Mouse (Mus musculus) liver, embryonic 11.5 days (tissue): Measurements from ENCODE around the gene Ghr. TPM values are rescaled to one million over a fixed set of nuclear protein-coding genes. Genes with fewer than 3 reads are reported as not detected.

ENCODE experiments used
- ATAC-seq: fragments of 200-750 bp; cut with Nextera tagmentation; replicated peaks from 2 replicates; pipeline ENCODE4 v1.8.0; 2017; ENCODE audit warnings: moderate number of reproducible peaks, mild to moderate bottlenecking, moderate TSS enrichment, moderate library complexity; ENCODE audit not compliant: low FRiP score
- DNase-seq: peaks from one replicate; pipeline ENCODE4 v3.0.0-alpha.2; 2017; ENCODE audit warnings: low spot score
- H3K27ac ChIP-seq: fragments of 300-500 bp; sonication (generic); 2 replicates; pipeline ENCODE4 v1.5.1; 2014; ENCODE audit warnings: mild to moderate bottlenecking, low read depth, low read length, control low read depth
- H3K27me3 ChIP-seq: fragments of 300-500 bp; sonication (generic); replicated peaks from 2 replicates; pipeline ENCODE4 v1.6.1; 2014; ENCODE audit warnings: low read length, mixed read lengths; ENCODE audit not compliant: control insufficient read depth, insufficient read depth
- H3K36me3 ChIP-seq: fragments of 300-500 bp; sonication (generic); 2 replicates; pipeline ENCODE4 v1.6.1; 2014; ENCODE audit warnings: mild to moderate bottlenecking, low read length, moderate library complexity, mixed read lengths; ENCODE audit not compliant: control insufficient read depth, insufficient read depth
- H3K4me1 ChIP-seq: fragments of 300-500 bp; sonication (generic); replicated peaks from 2 replicates; pipeline ENCODE4 v1.6.1; 2014; ENCODE audit warnings: low read length, mixed read lengths; ENCODE audit not compliant: control insufficient read depth, insufficient read depth
- H3K4me2 ChIP-seq: fragments of 300-500 bp; sonication (generic); 2 replicates; pipeline ENCODE4 v1.6.1; 2014; ENCODE audit warnings: mild to moderate bottlenecking, control low read depth, moderate library complexity
- H3K4me3 ChIP-seq: fragments of 300-500 bp; sonication (generic); 2 replicates; pipeline ENCODE4 v1.5.1; 2014; ENCODE audit warnings: low read depth, low read length, control low read depth
- H3K9ac ChIP-seq: fragments of 300-500 bp; sonication (generic); 2 replicates; pipeline ENCODE4 v1.6.1; 2014; ENCODE audit warnings: low read depth, low read length, control low read depth
- H3K9me3 ChIP-seq: fragments of 300-500 bp; sonication (generic); 2 replicates; pipeline ENCODE4 v1.6.1; 2016; ENCODE audit warnings: low read length, inconsistent platforms, mixed read lengths; ENCODE audit not compliant: control insufficient read depth
- WGBS: fragments of 180-500 bp; shearing (Covaris S2); extraction: QIAGEN DNeasy Blood & Tissue Kit; methylation state at CpG from one replicate; pipeline ENCODE4 v1.1.7; 2014; 5-methylcytosine and 5-hydroxymethylcytosine counted together
- polyA plus RNA-seq: library from polyadenylated mRNA; unstranded; fragments of >200 nt; fragmentation: Nextera tagmentation; extraction: Ambion mirVana; gene quantifications from 2 replicates; pipeline ENCODE4 v1.2.1, GENCODE M21; 2014

Ghr gene
- polyA plus RNA-seq, 1 experiment from 2014 or later = 38.2 TPM

DNA sequence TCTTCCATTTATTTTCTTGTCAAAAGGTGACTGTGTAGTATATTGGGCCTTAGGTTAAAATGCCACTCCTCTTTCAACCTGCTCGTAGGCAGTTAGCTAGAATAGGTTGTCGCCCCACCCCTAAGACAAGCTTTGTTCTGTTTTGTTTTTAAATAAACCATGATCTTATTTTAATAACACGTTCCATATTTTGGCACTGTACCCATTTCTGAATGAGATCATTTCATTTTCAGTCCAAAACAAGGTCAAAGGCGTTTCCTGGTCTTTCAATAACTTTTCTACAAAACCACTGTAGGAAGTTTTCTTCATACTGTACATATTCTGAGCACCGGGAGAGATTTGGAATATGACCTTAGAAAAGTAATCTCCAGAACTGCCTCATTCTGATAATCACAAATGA, 78.6 kb downstream of the Ghr start:
- WGBS = 82% methylated on average over 5 of the region's 5 CpGs
- Histone ChIP-seq H3K4me1 (no peaks in the 10 kb centered on the region), H3K9me3 (no peaks in the 10 kb centered on the region), H3K4me2 (no peak overlapping the region), H3K36me3 (no peaks in the 10 kb centered on the region), H3K4me3 (no peak overlapping the region), H3K9ac (no peak overlapping the region), H3K27me3 (no peaks in the 10 kb centered on the region), H3K27ac (no peak overlapping the region)
- ATAC-seq (no peak), DNase-seq (no peak)

DNA sequence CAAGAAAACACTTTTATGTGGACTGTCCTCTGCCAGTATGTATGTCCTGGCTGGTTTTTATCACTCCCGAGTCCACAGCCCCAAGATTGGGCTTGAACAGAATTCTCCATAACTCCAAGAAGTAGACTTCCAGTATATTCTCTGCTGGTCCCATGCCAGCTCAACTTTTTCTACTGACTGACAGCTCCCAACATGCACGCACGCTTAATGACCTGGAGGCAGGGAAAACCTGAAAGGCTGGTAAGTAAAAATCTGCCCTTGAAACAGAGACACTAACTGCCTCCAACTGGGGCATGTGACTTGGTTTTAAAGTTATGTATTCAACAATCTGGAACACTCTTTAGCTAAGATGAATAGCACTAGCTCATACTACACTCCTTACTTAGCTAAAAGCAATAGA, 81.6 kb downstream of the Ghr start:
- Histone ChIP-seq H3K9ac (no peak overlapping the region), H3K9me3 (no peaks in the 10 kb centered on the region), H3K27me3 (no peaks in the 10 kb centered on the region), H3K4me1 (no peaks in the 10 kb centered on the region), H3K4me2 (no peak overlapping the region), H3K36me3 (no peaks in the 10 kb centered on the region), H3K4me3 (no peak overlapping the region), H3K27ac (no peak overlapping the region)
- DNase-seq = no peak
- ATAC-seq = no peak
- WGBS = 82% methylated on average over 3 of the region's 3 CpGs

DNA sequence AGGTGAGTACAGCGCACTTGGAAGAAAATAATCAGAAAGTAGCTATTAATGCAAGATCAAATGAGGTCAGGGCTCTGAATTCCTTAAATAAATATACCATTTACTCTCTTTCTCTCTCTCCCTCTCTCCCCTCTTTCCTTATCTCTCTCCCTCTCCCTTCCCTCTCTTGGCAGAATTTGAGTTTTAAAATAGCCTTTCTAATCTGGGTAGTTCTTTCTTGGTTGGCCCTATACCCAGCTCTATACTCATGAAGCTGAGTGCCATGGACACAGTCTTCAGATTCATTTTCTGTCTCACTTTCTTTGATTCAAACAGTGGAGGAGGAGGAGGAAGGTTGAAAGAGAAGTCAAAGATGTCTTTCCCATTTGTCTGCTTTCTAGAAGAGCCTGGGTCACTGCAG, 84.3 kb downstream of the Ghr start:
- Histone ChIP-seq H3K9me3 (no peaks in the 10 kb centered on the region), H3K36me3 (no peaks in the 10 kb centered on the region), H3K27ac (no peak overlapping the region), H3K27me3 (no peaks in the 10 kb centered on the region), H3K4me3 (no peak overlapping the region), H3K4me2 (no peak overlapping the region), H3K4me1 (no peaks in the 10 kb centered on the region), H3K9ac (no peak overlapping the region)
- DNase-seq (no peak), ATAC-seq (no peak)
- 87% methylated on average over 1 of the region's 1 CpGs for WGBS

- Histone ChIP-seq H3K4me2 (no peak overlapping the region), H3K4me1 (no peaks in the 10 kb centered on the region), H3K9me3 (no peaks in the 10 kb centered on the region), H3K27me3 (no peaks in the 10 kb centered on the region), H3K9ac (no peak overlapping the region), H3K27ac (no peak overlapping the region), H3K4me3 (no peak overlapping the region), H3K36me3 (no peaks in the 10 kb centered on the region)
- WGBS = 80% methylated on average over 9 of the region's 9 CpGs
- DNase-seq = no peak
- no peak for ATAC-seq
Observed at GRCm38 (mm10) chr15:3497946-3498580, 85.2 kb downstream of the Ghr start.

- Histone ChIP-seq H3K4me1 (no peaks in the 10 kb centered on the region), H3K4me3 (no peak overlapping the region), H3K4me2 (no peak overlapping the region), H3K36me3 (no peaks in the 10 kb centered on the region), H3K9ac (no peak overlapping the region), H3K9me3 (no peaks in the 10 kb centered on the region), H3K27me3 (no peaks in the 10 kb centered on the region), H3K27ac (no peak overlapping the region)
- no peak for DNase-seq
- ATAC-seq = no peak
- 67% methylated on average over 3 of the region's 3 CpGs for WGBS
Observed at GRCm38 (mm10) chr15:3490868-3491267, 92.4 kb downstream of the Ghr start.

- ATAC-seq = no peak
- Histone ChIP-seq H3K9ac (no peak overlapping the region), H3K4me3 (no peak overlapping the region)
Observed at GRCm38 (mm10) chr15:3490011-3490410, 93.3 kb downstream of the Ghr start.

GRCm38 (mm10) chr15:3489180-3489579, 94.1 kb downstream of the Ghr start:
- H3K27me3 ChIP-seq = no peaks in the 10 kb centered on the region
- DNase-seq (no peak), ATAC-seq (no peak)
- H3K27ac ChIP-seq = no peak overlapping the region
- H3K4me3 ChIP-seq = no peak overlapping the region
- no peaks in the 10 kb centered on the region for H3K36me3 ChIP-seq
- H3K4me1 ChIP-seq = no peaks in the 10 kb centered on the region
- H3K4me2 ChIP-seq = no peak overlapping the region
- no peak overlapping the region for H3K9ac ChIP-seq
- H3K9me3 ChIP-seq = no peaks in the 10 kb centered on the region

More at GRCm38 (mm10) chr15:3490011-3490410, 93.3 kb downstream of the Ghr start:
- Histone ChIP-seq H3K27ac (no peak overlapping the region), H3K36me3 (no peaks in the 10 kb centered on the region), H3K27me3 (no peaks in the 10 kb centered on the region), H3K4me2 (no peak overlapping the region), H3K9me3 (no peaks in the 10 kb centered on the region), H3K4me1 (no peaks in the 10 kb centered on the region)
- WGBS = 94% methylated on average over 2 of the region's 2 CpGs
- no peak for DNase-seq

DNA sequence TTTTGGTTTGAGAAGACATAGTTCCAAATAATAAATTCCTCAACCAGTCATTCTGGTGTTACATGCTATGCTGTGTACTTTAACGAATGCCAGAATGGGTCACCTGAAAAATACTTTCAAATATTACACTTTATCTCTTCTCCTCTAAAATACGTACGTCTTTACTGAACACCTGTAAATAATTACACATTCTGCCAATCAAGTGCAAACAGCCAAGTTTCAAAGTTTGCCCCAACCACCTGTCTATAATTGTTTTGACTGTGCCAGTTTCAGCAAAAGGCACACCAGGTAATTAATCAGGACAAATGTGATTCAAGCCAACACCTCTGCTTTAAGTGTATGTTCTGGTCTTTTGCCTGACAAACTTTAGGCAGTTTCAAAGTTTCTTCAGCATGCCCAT, 94.7 kb downstream of the Ghr start:
- no peak overlapping the region for H3K4me2 ChIP-seq
- WGBS = 72% methylated on average over 3 of the region's 3 CpGs
- no peak for DNase-seq
- no peak for ATAC-seq
- H3K36me3 ChIP-seq = no peaks in the 10 kb centered on the region
- no peak overlapping the region for H3K9ac ChIP-seq
- no peaks in the 10 kb centered on the region for H3K9me3 ChIP-seq
- H3K4me3 ChIP-seq = no peak overlapping the region
- H3K27me3 ChIP-seq = no peaks in the 10 kb centered on the region
- H3K4me1 ChIP-seq = no peaks in the 10 kb centered on the region
- H3K27ac ChIP-seq = no peak overlapping the region

DNA sequence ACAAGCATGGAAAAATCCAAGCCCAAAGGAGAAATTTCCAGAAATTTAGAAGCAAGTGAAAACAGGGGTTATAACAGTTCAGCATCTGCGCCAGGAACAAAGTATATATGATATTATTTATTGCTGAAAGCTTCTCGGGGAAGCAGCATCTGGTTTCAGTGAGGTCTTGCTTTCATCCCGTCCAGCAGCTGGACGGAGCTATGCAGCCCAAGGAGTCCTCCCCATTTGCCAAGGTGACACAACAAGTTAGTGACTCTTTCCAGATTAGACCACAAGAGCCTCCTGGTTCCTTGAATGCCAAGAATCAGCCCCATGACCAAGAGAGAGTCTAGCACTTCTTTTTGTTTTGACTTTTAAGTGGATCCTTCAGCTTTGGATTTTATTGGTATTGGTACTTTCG, 96.6 kb downstream of the Ghr start:
- 75% methylated on average over 5 of the region's 5 CpGs for WGBS
- no peak overlapping the region for H3K27ac ChIP-seq
- H3K4me1 ChIP-seq = no peaks in the 10 kb centered on the region
- H3K9me3 ChIP-seq = no peaks in the 10 kb centered on the region
- no peaks in the 10 kb centered on the region for H3K36me3 ChIP-seq
- ATAC-seq (no peak), DNase-seq (no peak)
- H3K9ac ChIP-seq = no peak overlapping the region
- no peaks in the 10 kb centered on the region for H3K27me3 ChIP-seq
- no peak overlapping the region for H3K4me2 ChIP-seq
- H3K4me3 ChIP-seq = no peak overlapping the region
